Mouse (Mus musculus) forebrain, embryonic 14.5 days (tissue): Measurements from ENCODE around the gene Upb1. TPM values are rescaled to one million over a fixed set of nuclear protein-coding genes. Genes with fewer than 3 reads are reported as not detected.
A peak's percentile ranks its signal among the peaks of the same experiment; 100 is the strongest.
"Not testable (repeated sequence)": the region's sequence is repeated elsewhere in the genome, so short reads cannot be mapped to it uniquely, and the experiment has no call there.

Experiments used
- ATAC-seq: fragments of 200-750 bp; cut with Nextera tagmentation; 2 replicates; pipeline ENCODE4 v1.8.0; 2017; ENCODE audit warnings: mild to moderate bottlenecking, moderate library complexity
- DNase-seq: peaks from one replicate; pipeline ENCODE4 v3.0.0-alpha.2; 2015; ENCODE audit warnings: low spot score
- H3K27ac ChIP-seq: fragments of 300-500 bp; sonication (generic); 2 replicates; pipeline ENCODE4 v1.5.1; 2014; ENCODE audit warnings: low read depth, mild to moderate bottlenecking, control low read depth, low read length, moderate library complexity
- H3K27me3 ChIP-seq: fragments of 300-500 bp; sonication (generic); replicated peaks from 2 replicates; pipeline ENCODE4 v1.6.1; 2014; ENCODE audit warnings: low read length, control low read depth, mixed read lengths; ENCODE audit not compliant: control insufficient read depth, insufficient read depth
- H3K36me3 ChIP-seq: fragments of 300-500 bp; sonication (generic); 2 replicates; pipeline ENCODE4 v1.6.1; 2014; ENCODE audit warnings: low read length, control low read depth; ENCODE audit not compliant: control insufficient read depth, insufficient read depth
- H3K4me1 ChIP-seq: fragments of 300-500 bp; sonication (generic); 2 replicates; pipeline ENCODE4 v1.6.1; 2014; ENCODE audit warnings: antibody characterized with exemption, low read length, control low read depth; ENCODE audit not compliant: control insufficient read depth, insufficient read depth
- H3K4me2 ChIP-seq: fragments of 300-500 bp; sonication (generic); 2 replicates; pipeline ENCODE4 v1.6.1; 2014; ENCODE audit warnings: mild to moderate bottlenecking, control low read depth, low read length
- H3K4me3 ChIP-seq: fragments of 300-500 bp; sonication (generic); 2 replicates; pipeline ENCODE4 v1.5.1; 2014; ENCODE audit warnings: low read depth, low read length, control low read depth
- H3K9ac ChIP-seq: fragments of 300-500 bp; sonication (generic); 2 replicates; pipeline ENCODE4 v1.6.1; 2014; ENCODE audit warnings: mild to moderate bottlenecking, low read length, control low read depth, moderate library complexity
- H3K9me3 ChIP-seq: fragments of 300-500 bp; sonication (generic); replicated peaks from 2 replicates; pipeline ENCODE4 v1.6.1; 2016; ENCODE audit warnings: low read length, control low read depth, mixed read lengths; ENCODE audit not compliant: control insufficient read depth
- WGBS: fragments of 180-500 bp; shearing (Covaris S2); extraction: QIAGEN DNeasy Blood & Tissue Kit; methylation state at CpG from one replicate; pipeline ENCODE4 v1.1.7; 2014; 5-methylcytosine and 5-hydroxymethylcytosine counted together
- polyA plus RNA-seq: library from polyadenylated mRNA; unstranded; fragments of >200 nt; fragmentation: Nextera tagmentation; extraction: Ambion mirVana; gene quantifications from 2 replicates; pipeline ENCODE4 v1.2.1, GENCODE M21; 2014

Gene Upb1
- polyA plus RNA-seq, 1 experiment from 2014 or later, result 0.14 TPM

DNA sequence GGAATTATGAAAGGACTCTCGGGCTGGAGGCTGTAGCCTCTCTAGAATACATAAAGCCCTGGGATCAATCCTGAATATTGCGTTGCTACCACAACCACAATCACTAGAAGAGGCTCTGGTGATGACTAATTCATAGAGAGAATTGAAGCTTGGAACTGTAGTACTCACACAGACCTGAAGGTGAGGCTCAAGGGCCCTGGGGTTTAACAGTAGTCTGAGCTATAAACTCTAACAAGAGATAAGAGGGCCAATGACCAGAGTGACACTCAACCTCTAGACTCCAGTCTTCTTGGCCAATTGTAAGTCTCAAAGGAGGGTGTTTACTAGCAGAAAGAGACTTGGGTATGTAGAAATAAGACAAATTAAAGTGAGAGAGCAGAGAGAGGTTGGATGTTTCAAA, 10.8 kb upstream of the Upb1 start:
- no peak overlapping the region for H3K4me3 ChIP-seq
- whole genome bisulfite sequencing, result 80% methylated on average over 2 of the region's 2 CpGs
- ATAC-seq, result no peak

DNA sequence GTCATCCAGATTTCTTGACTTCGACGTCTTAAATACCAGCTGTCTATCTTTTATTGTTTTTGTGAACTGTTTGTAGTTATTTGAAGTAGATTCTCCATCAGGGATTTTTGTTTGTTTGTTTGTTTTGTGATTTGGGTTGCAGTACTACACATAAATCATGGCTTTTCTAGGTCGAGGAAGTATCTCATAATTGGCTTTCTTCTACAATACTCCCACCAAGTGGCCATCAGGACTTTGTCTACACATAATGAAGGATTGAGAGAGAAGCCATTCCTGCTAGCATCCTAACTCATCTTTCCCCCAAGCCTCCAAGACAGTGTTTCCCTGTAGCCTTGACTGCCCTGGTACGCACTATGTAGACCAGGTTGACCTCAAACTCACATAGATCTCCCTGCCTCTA, 10.1 kb upstream of the Upb1 start:
- 91% methylated on average over 4 of the region's 4 CpGs for WGBS
- Histone ChIP-seq H3K36me3 (no peaks in the 10 kb centered on the region), H3K4me2 (no peak overlapping the region), H3K27me3 (no peaks in the 10 kb centered on the region), H3K4me3 (no peak overlapping the region), H3K27ac (no peak overlapping the region), H3K4me1 (no peaks in the 10 kb centered on the region), H3K9ac (no peak overlapping the region), H3K9me3 (no peaks in the 10 kb centered on the region)
- ATAC-seq (no peak), DNase-seq (no peak)

More for the DNA sequence above, 10.8 kb upstream of the Upb1 start:
- Histone ChIP-seq H3K27ac (no peak overlapping the region), H3K4me2 (no peak overlapping the region), H3K9ac (no peak overlapping the region), H3K36me3 (no peaks in the 10 kb centered on the region), H3K4me1 (no peaks in the 10 kb centered on the region), H3K27me3 (no peaks in the 10 kb centered on the region), H3K9me3 (no peaks in the 10 kb centered on the region)
- no peak for DNase-seq

DNA sequence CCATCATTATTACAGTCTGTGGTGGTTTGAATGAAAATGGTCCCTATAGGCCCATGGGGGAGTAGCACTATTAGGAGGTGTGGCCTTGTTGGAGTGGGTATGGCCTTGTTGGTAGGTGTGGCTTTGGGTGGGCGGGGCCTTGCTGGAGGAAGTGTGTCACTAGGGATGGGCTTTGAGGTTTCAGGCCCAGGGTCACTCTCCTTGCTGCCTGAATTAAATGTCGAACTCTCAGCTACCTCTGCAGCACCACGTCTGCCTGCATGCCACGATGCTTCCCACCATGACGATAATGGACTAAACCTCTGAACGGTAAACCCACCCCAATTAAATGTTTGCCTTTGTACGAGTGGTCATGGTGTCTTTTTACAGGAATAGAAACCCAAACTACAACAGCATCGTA, 6.1 kb upstream of the Upb1 start:
- Histone ChIP-seq H3K4me1 (no peaks in the 10 kb centered on the region), H3K36me3 (no peaks in the 10 kb centered on the region), H3K4me3 (no peak overlapping the region), H3K27ac (no peak overlapping the region), H3K9me3 (no peaks in the 10 kb centered on the region), H3K9ac (no peak overlapping the region), H3K4me2 (no peak overlapping the region), H3K27me3 (no peaks in the 10 kb centered on the region)
- 87% methylated on average over 8 of the region's 8 CpGs for WGBS
- DNase-seq (no peak), ATAC-seq (no peak)

DNA sequence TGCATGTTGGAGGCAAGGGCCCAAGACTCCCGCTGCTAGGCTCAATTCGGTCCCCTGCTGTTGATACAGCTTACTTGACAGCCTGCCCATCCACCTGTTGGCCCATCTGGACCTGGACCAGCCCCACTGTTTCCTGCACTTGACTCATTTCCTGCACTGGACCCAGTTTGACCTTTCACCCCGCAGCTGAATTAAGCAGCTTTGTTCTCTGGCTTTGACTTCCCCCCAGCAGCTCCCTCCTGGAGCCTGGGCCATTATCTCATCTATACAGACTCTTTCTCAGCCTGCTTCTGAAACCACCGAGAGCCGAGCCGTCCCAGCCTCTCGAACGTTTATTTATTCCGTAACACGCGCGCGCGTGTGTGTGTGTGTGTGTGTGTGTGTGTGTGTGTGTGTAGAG, 3.9 kb upstream of the Upb1 start:
- Histone ChIP-seq H3K9me3 (no peaks in the 10 kb centered on the region), H3K36me3 (no peaks in the 10 kb centered on the region), H3K9ac (no peak overlapping the region), H3K27ac (no peak overlapping the region), H3K27me3 (no peaks in the 10 kb centered on the region), H3K4me3 (no peak overlapping the region), H3K4me1 (no peaks in the 10 kb centered on the region), H3K4me2 (no peak overlapping the region)
- WGBS, result 49% methylated on average over 14 of the region's 14 CpGs
- DNase-seq (peak; percentile 8), ATAC-seq (no peak)

DNA sequence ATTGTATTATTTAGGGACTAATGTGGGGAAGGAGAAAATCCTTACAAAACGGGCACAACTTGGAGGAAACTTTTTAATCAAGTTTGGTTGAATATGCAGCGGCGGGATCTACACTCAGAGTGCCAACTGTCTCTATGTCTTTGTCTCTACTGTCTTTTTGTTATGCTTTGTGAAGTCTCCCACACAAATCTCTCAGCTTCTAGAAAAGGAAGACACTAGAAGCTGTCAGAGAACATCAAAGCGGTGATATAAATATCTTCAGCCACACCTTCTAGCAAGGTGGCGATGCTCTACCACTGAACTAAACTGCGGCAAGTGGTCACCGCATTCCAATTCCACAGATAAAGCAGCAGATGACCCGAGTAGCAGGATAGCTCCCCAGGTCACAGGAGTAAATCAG, 5.0 kb downstream of the Upb1 start:
- DNase-seq (no peak), ATAC-seq (no peak)
- H3K27ac ChIP-seq, result no peak overlapping the region
- H3K4me2 ChIP-seq, result no peak overlapping the region
- H3K27me3 ChIP-seq, result no peaks in the 10 kb centered on the region
- H3K9me3 ChIP-seq, result no peaks in the 10 kb centered on the region
- no peaks in the 10 kb centered on the region for H3K36me3 ChIP-seq
- no peaks in the 10 kb centered on the region for H3K4me1 ChIP-seq
- 88% methylated on average over 8 of the region's 8 CpGs for WGBS
- H3K9ac ChIP-seq, result no peak overlapping the region
- no peak overlapping the region for H3K4me3 ChIP-seq

DNA sequence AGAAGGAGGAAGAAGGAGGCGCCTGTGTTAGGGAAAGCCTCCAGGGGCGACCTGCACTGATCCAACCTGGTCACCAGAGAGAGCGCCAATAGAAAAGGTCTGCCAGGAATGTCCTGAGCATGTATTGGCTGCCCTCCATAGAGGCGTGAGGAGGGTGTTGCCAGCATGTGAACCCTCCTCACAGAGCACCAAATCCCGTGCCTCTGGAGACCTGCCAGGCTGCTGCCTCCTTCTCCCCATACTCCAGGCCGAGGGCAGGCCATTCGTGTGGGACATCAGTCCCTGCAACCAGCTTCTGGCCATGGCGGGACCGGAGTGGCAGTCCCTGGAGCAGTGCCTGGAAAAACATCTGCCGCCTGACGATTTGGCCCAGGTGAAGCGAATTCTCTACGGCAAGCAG, 5.8 kb downstream of the Upb1 start:
- 47% methylated on average over 13 of the region's 13 CpGs for WGBS
- H3K4me3 ChIP-seq, result no peak overlapping the region

DNA sequence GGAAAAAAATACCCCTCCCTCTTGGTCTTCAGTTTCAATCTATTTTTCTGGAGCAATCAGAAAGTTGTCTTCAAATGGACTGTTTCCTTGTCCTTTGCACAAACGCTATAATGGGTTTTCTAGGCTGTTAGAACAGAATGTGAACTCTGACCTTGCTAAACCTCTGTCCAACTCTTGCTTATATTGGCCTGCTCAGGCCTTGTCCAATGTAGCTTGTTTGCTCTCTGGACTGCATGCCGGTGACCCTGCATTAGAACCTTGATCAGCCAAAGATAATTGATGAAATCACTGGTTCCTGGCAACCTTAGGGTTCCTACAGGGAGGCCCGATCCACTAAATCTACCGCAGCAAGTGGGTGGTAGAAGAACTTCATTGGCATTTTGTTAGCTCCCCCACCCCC, 6.8 kb downstream of the Upb1 start:
- Histone ChIP-seq H3K4me1 (peaks cover 10% of the 10 kb centered on the region), H3K4me3 (no peak overlapping the region), H3K4me2 (no peak overlapping the region), H3K27me3 (no peaks in the 10 kb centered on the region), H3K27ac (no peak overlapping the region), H3K9ac (no peak overlapping the region), H3K9me3 (no peaks in the 10 kb centered on the region), H3K36me3 (no peaks in the 10 kb centered on the region)
- 93% methylated on average over 4 of the region's 4 CpGs for WGBS
- no peak for DNase-seq
- no peak for ATAC-seq

More for the DNA sequence above, 5.8 kb downstream of the Upb1 start:
- H3K36me3 ChIP-seq, result no peaks in the 10 kb centered on the region
- H3K27me3 ChIP-seq, result no peaks in the 10 kb centered on the region
- no peak overlapping the region for H3K9ac ChIP-seq
- ATAC-seq (no peak), DNase-seq (peak; percentile 18)
- 0 out of 2 replicates have a peak, but pooled peaks cover 3% of the 10 kb centered on the region for H3K4me1 ChIP-seq
- no peaks in the 10 kb centered on the region for H3K9me3 ChIP-seq
- no peak overlapping the region for H3K27ac ChIP-seq
- no peak overlapping the region for H3K4me2 ChIP-seq

DNA sequence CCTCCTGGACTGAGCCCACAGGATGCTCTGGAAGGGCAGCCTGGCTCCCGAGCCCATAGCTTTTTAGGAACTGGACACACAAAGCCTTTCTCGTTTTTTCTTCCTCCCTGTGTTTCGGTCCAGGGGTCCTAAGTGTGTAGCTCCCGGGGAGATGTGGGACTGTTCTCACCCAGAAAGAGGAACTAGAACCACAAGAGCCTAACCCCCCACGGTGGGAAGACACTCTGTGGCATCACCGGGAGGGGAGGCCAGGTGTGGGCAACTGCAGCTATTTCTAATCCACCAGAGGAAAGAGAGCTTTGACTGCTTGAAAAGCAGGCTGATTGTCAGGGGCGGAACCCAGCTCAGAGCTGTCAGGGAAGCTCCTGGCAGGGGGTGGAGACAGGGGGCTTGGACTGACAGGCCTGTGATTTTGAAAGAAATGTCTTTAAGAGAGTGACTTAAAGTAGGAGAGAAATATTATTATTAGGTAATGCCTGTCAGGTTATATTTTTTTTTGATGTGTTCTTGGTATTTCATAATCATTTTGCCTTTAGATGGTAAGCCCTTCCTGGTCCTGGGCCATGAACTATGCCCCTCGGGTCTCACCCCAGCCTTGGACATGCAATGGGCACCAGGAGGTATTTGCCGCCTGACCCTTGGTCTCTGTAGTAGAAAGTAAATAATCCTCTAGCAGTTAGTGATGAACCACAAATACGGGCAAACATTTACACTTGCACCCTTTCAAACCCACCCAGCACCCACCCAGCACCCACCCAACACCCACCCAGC, 10.6 kb downstream of the Upb1 start:
- H3K27me3 ChIP-seq, H3K4me2 ChIP-seq, H3K9me3 ChIP-seq, H3K36me3 ChIP-seq, H3K9ac ChIP-seq, H3K4me3 ChIP-seq: not testable (repeated sequence)
- Histone ChIP-seq H3K4me1 (peaks cover 13% of the 10 kb centered on the region), H3K27ac (0 out of 2 replicates have a peak overlapping the region, but pooled peaks have one; percentile 14)
- DNase-seq (peak; percentile 13), ATAC-seq (peak; percentile 65)
- WGBS, result 28% methylated on average over 9 of the region's 10 CpGs
